Mouse (Mus musculus): ENCODE results near the gene Spata13.

Spata13 gene

DNA sequence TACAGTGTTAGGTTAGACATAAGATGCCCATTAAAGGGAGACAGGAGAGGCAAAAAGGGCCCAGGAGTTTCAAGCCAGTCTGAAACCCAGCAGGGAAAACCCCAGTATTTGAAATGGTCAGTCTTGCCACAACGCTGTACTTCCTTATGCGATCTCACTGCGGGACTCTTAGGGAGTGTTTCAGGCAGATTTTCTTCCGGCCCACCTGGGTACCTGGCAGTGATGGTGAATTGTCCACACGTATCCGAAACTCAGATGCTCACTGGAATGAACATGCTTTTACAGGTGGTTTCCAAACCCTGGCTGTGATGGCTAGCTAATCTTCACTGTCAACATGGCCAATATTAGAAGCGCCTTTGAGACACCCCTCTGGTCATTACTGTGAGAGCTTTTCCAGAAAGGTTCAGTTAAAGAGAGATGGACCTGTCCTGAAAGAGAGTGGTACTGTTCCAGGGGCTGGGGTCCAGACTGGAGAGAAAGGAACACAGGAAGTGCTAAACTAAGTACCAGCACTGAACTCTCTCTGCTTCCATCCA lies 148.4 kb downstream of the Spata13 start:
- DNase-seq (ENCODE audit: low read depth, low spot score), result no peak

DNA sequence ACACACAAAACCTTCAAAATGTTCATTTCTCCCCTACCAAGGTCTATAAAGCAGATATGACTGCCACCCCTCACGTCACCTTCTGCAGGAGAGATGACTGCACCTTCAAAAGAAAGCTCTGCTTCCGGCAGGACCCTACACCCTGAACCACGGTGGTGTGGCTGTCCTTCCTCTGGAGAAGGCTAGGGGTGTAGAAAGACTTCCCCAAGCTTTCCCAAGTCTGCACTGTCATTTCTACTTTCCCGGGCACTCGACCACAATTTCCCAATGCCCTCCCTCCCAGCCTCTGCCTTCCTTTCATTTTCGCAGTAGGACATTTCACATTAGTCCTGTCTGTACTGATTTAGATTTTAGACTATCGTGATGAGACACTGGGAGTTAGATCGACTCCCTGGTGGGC lies 149.4 kb downstream of the Spata13 start:
- no peak for DNase-seq (ENCODE audit: low read depth, low spot score)

DNA sequence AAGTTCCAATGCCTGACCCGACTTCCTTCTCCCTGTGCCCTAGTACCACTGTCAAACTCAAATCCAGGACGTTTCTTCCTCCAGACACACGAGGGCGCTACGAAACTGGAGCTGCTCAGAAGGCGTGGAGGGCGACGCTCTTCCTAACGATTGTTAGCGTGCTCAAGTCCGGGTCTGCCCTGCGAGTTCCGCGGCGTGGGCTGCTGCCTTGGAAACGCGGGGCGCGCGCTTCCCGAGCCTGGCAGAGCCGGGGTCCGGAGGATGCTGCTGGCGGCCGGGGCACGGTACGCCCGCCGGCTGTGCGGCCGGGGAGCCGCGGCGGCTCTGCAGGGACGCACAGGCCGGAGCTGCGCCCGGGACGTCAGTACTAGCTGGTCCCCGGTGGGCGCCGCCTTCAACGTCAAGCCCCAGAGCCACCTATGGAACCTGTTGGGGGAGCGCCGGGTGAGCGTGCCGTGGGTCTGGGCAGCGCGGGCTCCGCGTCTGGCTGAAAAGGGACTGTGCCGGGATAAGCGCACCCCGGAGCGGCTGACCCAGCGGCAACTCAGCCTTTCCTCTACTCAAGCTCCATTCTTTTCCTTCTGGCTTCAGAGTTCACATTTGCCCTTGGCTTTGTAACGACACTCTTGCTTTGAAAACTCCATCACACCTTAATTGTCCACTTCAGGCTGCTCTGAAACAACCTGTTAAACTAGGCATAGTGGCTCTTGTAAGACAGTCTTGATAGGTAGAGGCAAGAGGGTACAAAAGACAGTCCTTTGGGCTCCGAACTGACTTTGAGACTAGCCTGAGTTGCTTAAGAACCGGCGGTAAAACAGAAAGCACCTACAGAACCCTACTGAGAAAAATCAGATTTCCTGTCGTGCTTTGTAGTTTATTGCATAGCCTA lies 150.9 kb downstream of the Spata13 start, which contains the start of gene Mipep:
Mipep (plus strand) TSS at position 147 of the 889 bp plus-strand sequence.
- peak; percentile 82 for DNase-seq (ENCODE audit: low read depth, low spot score)

GRCm38 (mm10) chr14:60790103-60790502 lies 156.3 kb downstream of the Spata13 start:
- no peak for DNase-seq (ENCODE audit: low read depth, low spot score)

DNA sequence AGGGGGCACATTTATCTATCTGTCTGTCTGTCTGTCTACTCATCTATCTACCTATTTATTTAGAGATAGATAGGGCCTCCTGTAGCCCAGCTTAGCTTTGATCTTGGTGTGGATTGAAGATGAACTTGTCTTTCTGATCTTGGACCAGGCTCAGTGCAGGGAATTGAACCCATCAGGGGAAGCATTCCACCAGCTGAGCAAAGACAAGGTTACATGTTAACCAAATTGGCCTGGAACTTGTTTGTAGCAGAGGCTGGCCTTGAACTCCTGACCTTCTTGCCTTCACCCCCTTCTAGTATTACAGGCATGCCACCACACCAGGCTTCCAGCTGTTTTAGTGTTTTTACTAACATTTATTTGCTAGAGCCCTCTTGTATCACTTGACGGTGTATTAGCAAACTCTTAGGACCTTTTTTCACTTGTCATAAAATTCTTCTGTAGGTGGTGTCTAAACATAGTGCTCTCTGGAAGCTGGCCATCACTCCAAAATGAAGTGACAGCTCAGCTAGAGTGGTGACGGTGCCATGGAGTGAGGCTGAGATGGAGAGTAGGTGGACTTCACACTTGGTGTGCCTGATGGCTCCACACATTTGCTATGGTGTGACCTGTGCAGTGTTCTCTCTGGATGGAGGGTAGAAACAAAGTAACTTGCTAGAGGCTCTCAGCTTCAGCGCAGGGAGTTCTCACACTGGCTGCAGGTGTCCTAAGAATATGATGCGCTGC lies 163.0 kb downstream of the Spata13 start:
- no peak for DNase-seq (ENCODE audit: low read depth, low spot score)

GRCm38 (mm10) chr14:60797596-60797995 lies 163.8 kb downstream of the Spata13 start:
- no peak for DNase-seq (ENCODE audit: low read depth, low spot score)

DNA sequence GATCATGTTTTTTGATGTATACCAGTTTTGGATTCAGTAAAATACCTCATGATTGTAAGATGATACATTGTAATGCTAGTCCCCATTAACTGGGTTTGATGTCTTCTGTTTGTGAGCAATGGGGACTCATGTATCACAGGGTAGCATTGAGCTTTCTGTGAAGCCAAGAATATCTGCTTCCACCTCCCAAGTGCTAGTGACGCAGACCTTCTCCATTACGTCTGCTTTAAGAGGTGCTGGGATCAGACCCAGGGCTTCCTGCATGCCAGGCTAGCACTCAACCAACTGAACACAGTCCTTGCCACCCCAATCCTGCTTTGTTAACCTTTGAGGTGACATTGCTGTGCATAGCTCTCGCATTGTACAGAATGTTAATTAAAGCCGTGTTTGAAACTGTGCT lies 164.9 kb downstream of the Spata13 start:
- peak; percentile 65 for DNase-seq (ENCODE audit: low read depth, low spot score)

- DNase-seq (ENCODE audit: low read depth, low spot score), result peak; percentile 40
Observed at GRCm38 (mm10) chr14:60799762-60800728, 166.2 kb downstream of the Spata13 start.

GRCm38 (mm10) chr14:60802026-60802425 lies 168.2 kb downstream of the Spata13 start:
- DNase-seq (ENCODE audit: low read depth, low spot score), result no peak

GRCm38 (mm10) chr14:60804978-60805377 lies 171.2 kb downstream of the Spata13 start:
- DNase-seq (ENCODE audit: low read depth, low spot score), result no peak

GRCm38 (mm10) chr14:60805871-60806270 lies 172.1 kb downstream of the Spata13 start:
- peak; percentile 47 for DNase-seq (ENCODE audit: low read depth, low spot score)

GRCm38 (mm10) chr14:60806891-60807344 lies 173.1 kb downstream of the Spata13 start:
- DNase-seq (ENCODE audit: low read depth, low spot score), result no peak

- no peak for DNase-seq (ENCODE audit: low read depth, low spot score)
Observed at GRCm38 (mm10) chr14:60809881-60810280, 176.1 kb downstream of the Spata13 start.

DNA sequence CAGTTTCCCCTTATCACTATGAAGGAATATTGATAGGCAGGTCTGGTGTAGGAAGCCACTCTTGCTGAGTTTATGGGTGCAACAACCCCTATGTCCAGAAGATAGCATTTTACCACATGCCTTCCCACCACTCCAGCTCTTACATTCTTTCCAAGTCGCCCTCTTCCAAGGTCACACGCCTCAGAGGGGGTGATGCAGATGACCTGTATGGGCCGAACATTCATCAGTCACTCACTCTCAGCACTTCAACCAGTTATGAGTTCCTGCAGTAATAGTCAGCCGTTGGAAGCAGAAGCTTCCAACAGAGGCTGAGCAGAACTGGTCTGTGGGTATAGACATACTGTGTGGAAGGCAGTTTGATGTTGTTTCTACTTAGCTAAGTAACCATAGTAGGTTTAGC lies 177.7 kb downstream of the Spata13 start:
- DNase-seq (ENCODE audit: low read depth, low spot score), result no peak

Data from skeletal muscle tissue, adult 2 months (tissue).